Mouse (Mus musculus): ENCODE measurements around the gene Tubb5. TPM values are rescaled to one million over a fixed set of nuclear protein-coding genes. Genes with fewer than 3 reads are reported as not detected.

The Tubb5 gene
- total and polyA plus RNA-seq, 2 experiments from 2014 or later, result 1,606 to 3,326 TPM

GRCm38 (mm10) chr17:35808073-35808472 is 30.0 kb downstream of the Tubb5 start:
- Histone ChIP-seq H3K4me1 (ENCODE audit: insufficient read depth, low read length) (0 out of 2 replicates have a peak, but pooled peaks cover 4% of the 10 kb centered on the region), H3K4me3 (ENCODE audit: low read length) (no peak overlapping the region), H3K27ac (no peak overlapping the region; the same call in 1 of the 2 replicates), H3K9me3 (ENCODE audit: low read length) (no peaks in the 10 kb centered on the region), H3K36me3 (ENCODE audit: insufficient read depth, low read length) (no peaks in the 10 kb centered on the region), H3K4me2 (ENCODE audit: low read depth, low read length) (no peak overlapping the region), H3K27me3 (ENCODE audit: insufficient read depth, low read length) (no peaks in the 10 kb centered on the region), H3K9ac (replicated peaks; ENCODE audit: low read length) (no peak overlapping the region)
- DNase-seq (ENCODE audit: low spot score) (no peak), ATAC-seq (no peak)
- 54% methylated on average over 9 of the region's 9 CpGs for WGBS
- TF ChIP-seq CTCF (IDR thresholded peaks at IDR 0.05; ENCODE audit: low read depth), result no peak

GRCm38 (mm10) chr17:35803858-35804399 is 34.2 kb downstream of the Tubb5 start:
- H3K27me3 ChIP-seq (ENCODE audit: insufficient read depth, low read length), result no peaks in the 10 kb centered on the region
- ATAC-seq, result no peak
- 81% methylated on average over 4 of the region's 4 CpGs for WGBS
- no peaks in the 10 kb centered on the region for H3K9me3 ChIP-seq (ENCODE audit: low read length)
- no peaks in the 10 kb centered on the region for H3K36me3 ChIP-seq (ENCODE audit: insufficient read depth, low read length)
- no peak overlapping the region for H3K9ac ChIP-seq (replicated peaks; ENCODE audit: low read length)
- TF ChIP-seq CTCF (IDR thresholded peaks at IDR 0.05; ENCODE audit: low read depth), result no peak
- no peak overlapping the region for H3K4me3 ChIP-seq (ENCODE audit: low read length)
- no peaks in the 10 kb centered on the region for H3K4me1 ChIP-seq (ENCODE audit: insufficient read depth, low read length)
- DNase-seq (ENCODE audit: low spot score), result no peak
- no peak overlapping the region for H3K27ac ChIP-seq
- no peak overlapping the region for H3K4me2 ChIP-seq (ENCODE audit: low read depth, low read length)

GRCm38 (mm10) chr17:35803020-35803419 is 35.1 kb downstream of the Tubb5 start:
- no peaks in the 10 kb centered on the region for H3K4me1 ChIP-seq (ENCODE audit: insufficient read depth, low read length)
- H3K9me3 ChIP-seq (ENCODE audit: low read length), result no peaks in the 10 kb centered on the region
- H3K4me2 ChIP-seq (ENCODE audit: low read depth, low read length), result no peak overlapping the region
- DNase-seq (ENCODE audit: low spot score), result no peak
- no peaks in the 10 kb centered on the region for H3K27me3 ChIP-seq (ENCODE audit: insufficient read depth, low read length)
- H3K4me3 ChIP-seq (ENCODE audit: low read length), result no peak overlapping the region
- no peaks in the 10 kb centered on the region for H3K36me3 ChIP-seq (ENCODE audit: insufficient read depth, low read length)
- no peak overlapping the region for H3K9ac ChIP-seq (replicated peaks; ENCODE audit: low read length)
- H3K27ac ChIP-seq, result no peak overlapping the region
- no peak for ATAC-seq
- TF ChIP-seq CTCF (IDR thresholded peaks at IDR 0.05; ENCODE audit: low read depth), result no peak
- 37% methylated on average over 6 of the region's 6 CpGs for WGBS

- Histone ChIP-seq H3K4me3 (ENCODE audit: low read length) (no peak overlapping the region), H3K36me3 (ENCODE audit: insufficient read depth, low read length) (no peaks in the 10 kb centered on the region), H3K9me3 (ENCODE audit: low read length) (no peaks in the 10 kb centered on the region), H3K9ac (replicated peaks; ENCODE audit: low read length) (no peak overlapping the region), H3K4me1 (ENCODE audit: insufficient read depth, low read length) (no peaks in the 10 kb centered on the region), H3K27me3 (ENCODE audit: insufficient read depth, low read length) (no peaks in the 10 kb centered on the region), H3K27ac (no peak overlapping the region), H3K4me2 (ENCODE audit: low read depth, low read length) (no peak overlapping the region)
- WGBS, result 79% methylated on average over 2 of the region's 2 CpGs
- DNase-seq (ENCODE audit: low spot score) (no peak), ATAC-seq (no peak)
- no peak for TF ChIP-seq CTCF (IDR thresholded peaks at IDR 0.05; ENCODE audit: low read depth)
Measured at GRCm38 (mm10) chr17:35800905-35801304, 37.2 kb downstream of the Tubb5 start.

- no peaks in the 10 kb centered on the region for H3K36me3 ChIP-seq (ENCODE audit: insufficient read depth, low read length)
- no peak overlapping the region for H3K4me3 ChIP-seq (ENCODE audit: low read length)
- DNase-seq (ENCODE audit: low spot score) (no peak), ATAC-seq (no peak)
- no peak for TF ChIP-seq CTCF (IDR thresholded peaks at IDR 0.05; ENCODE audit: low read depth)
- H3K4me1 ChIP-seq (ENCODE audit: insufficient read depth, low read length), result no peaks in the 10 kb centered on the region
- H3K27me3 ChIP-seq (ENCODE audit: insufficient read depth, low read length), result no peaks in the 10 kb centered on the region
- no peaks in the 10 kb centered on the region for H3K9me3 ChIP-seq (ENCODE audit: low read length)
- WGBS, result 76% methylated on average over 5 of the region's 5 CpGs
- H3K4me2 ChIP-seq (ENCODE audit: low read depth, low read length), result no peak overlapping the region
- H3K27ac ChIP-seq, result no peak overlapping the region
- H3K9ac ChIP-seq (replicated peaks; ENCODE audit: low read length), result no peak overlapping the region
Measured at GRCm38 (mm10) chr17:35796835-35797234, 41.3 kb downstream of the Tubb5 start.

GRCm38 (mm10) chr17:35795656-35796055 is 42.5 kb downstream of the Tubb5 start:
- no peak for TF ChIP-seq CTCF (IDR thresholded peaks at IDR 0.05; ENCODE audit: low read depth)
- Histone ChIP-seq H3K36me3 (ENCODE audit: insufficient read depth, low read length) (no peaks in the 10 kb centered on the region), H3K27ac (no peak overlapping the region), H3K4me2 (ENCODE audit: low read depth, low read length) (no peak overlapping the region), H3K27me3 (ENCODE audit: insufficient read depth, low read length) (no peaks in the 10 kb centered on the region), H3K9ac (replicated peaks; ENCODE audit: low read length) (no peak overlapping the region), H3K4me3 (ENCODE audit: low read length) (no peak overlapping the region), H3K9me3 (ENCODE audit: low read length) (no peaks in the 10 kb centered on the region), H3K4me1 (ENCODE audit: insufficient read depth, low read length) (no peaks in the 10 kb centered on the region)
- WGBS, result 69% methylated on average over 6 of the region's 6 CpGs
- ATAC-seq, result no peak
- no peak for DNase-seq (ENCODE audit: low spot score)

- no peak overlapping the region for H3K4me3 ChIP-seq (ENCODE audit: low read length)
- H3K27me3 ChIP-seq (ENCODE audit: insufficient read depth, low read length), result no peaks in the 10 kb centered on the region
- no peaks in the 10 kb centered on the region for H3K4me1 ChIP-seq (ENCODE audit: insufficient read depth, low read length)
- H3K4me2 ChIP-seq (ENCODE audit: low read depth, low read length), result no peak overlapping the region
- no peaks in the 10 kb centered on the region for H3K9me3 ChIP-seq (ENCODE audit: low read length)
- TF ChIP-seq CTCF (IDR thresholded peaks at IDR 0.05; ENCODE audit: low read depth), result no peak
- WGBS, result 55% methylated on average over 2 of the region's 2 CpGs
- DNase-seq (ENCODE audit: low spot score) (no peak), ATAC-seq (no peak)
- H3K36me3 ChIP-seq (ENCODE audit: insufficient read depth, low read length), result no peaks in the 10 kb centered on the region
- H3K27ac ChIP-seq, result no peak overlapping the region
- no peak overlapping the region for H3K9ac ChIP-seq (replicated peaks; ENCODE audit: low read length)
Measured at GRCm38 (mm10) chr17:35795099-35795498, 43.0 kb downstream of the Tubb5 start.

Data from hindbrain, postnatal 0 days (tissue).